ENCODE assay signal across 8 mouse cellular contexts in the genomic region with DNA sequence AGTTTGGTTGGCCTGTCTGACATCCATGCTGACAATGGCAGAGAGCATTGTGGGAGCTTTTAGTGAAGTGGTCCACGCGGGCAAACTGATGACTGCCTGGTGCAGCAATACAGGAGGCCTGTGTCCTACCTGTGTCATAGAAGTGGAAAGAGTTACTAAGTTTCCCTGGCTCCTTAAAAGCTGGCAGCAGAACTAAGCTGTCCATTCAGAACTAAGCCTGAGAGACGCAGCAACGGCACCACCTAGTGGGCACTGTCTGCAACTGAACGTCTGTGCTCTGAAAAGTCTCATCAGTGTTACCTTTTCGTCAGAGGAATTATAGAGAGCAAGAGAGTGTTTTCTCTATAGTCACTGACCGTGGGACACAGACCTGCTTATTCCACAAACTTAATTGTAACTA.
A peak's percentile ranks its signal among the peaks of the same experiment; 100 is the strongest.
DNase-seq lines count a peak whose midpoint lies in the region; ATAC-seq lines count a peak whose summit lies in the region.

No protein-coding gene starts in this region.

- no peaks in the 10 kb centered on the region for H3K9me3 ChIP-seq in limb, embryonic 11.5 days (ENCODE audit: control insufficient read depth, low read length)
- no peaks in the 10 kb centered on the region for H3K9me3 ChIP-seq in neural tube, embryonic 12.5 days

- no peak overlapping the region for H3K27ac ChIP-seq in limb, embryonic 11.5 days (replicated peaks; ENCODE audit: low read depth, low read length)
- no peak overlapping the region for H3K27ac ChIP-seq in neural tube, embryonic 12.5 days

- WGBS in limb, embryonic 11.5 days: 8% methylated on average over 7 of the region's 7 CpGs
- WGBS in neural tube, embryonic 12.5 days: 8% methylated on average over 7 of the region's 7 CpGs

- peak; percentile 90 for DNase-seq in 3T3-L1 (ENCODE audit: low read depth, low spot score)
- DNase-seq in Muller cell, postnatal 12 days (ENCODE audit: inconsistent ontology term): peak; percentile 69
- DNase-seq in cerebellum, adult 8-10 months: peak; percentile 78
- DNase-seq in frontal cortex, adult 2 months (ENCODE audit: extremely low spot score in 1 of 2, low spot score in 1 of 2): peak; percentile 53 to 90
- peak; percentile 61 for DNase-seq in kidney, adult 9 months
- DNase-seq in limb, embryonic 11.5 days (ENCODE audit: low spot score): peak; percentile 83
- peak; percentile 36 for DNase-seq in urinary bladder, adult 2 months (ENCODE audit: low spot score)

- H3K4me1 ChIP-seq in limb, embryonic 11.5 days (ENCODE audit: control insufficient read depth, insufficient read depth, low read length): no peaks in the 10 kb centered on the region
- no peaks in the 10 kb centered on the region for H3K4me1 ChIP-seq in neural tube, embryonic 12.5 days

- H3K27me3 ChIP-seq in limb, embryonic 11.5 days (ENCODE audit: control insufficient read depth, insufficient read depth, low read length): no peaks in the 10 kb centered on the region
- H3K27me3 ChIP-seq in neural tube, embryonic 12.5 days (replicated peaks): no peaks in the 10 kb centered on the region

- no peaks in the 10 kb centered on the region for H3K36me3 ChIP-seq in limb, embryonic 11.5 days (ENCODE audit: control insufficient read depth, insufficient read depth, low read length)
- no peaks in the 10 kb centered on the region for H3K36me3 ChIP-seq in neural tube, embryonic 12.5 days

- no peak for ATAC-seq in limb, embryonic 11.5 days (ENCODE audit: insufficient number of reproducible peaks, low FRiP score, low TSS enrichment, low read depth)
- ATAC-seq in neural tube, embryonic 12.5 days (ENCODE audit: low FRiP score, low read depth): peak; percentile 31; the same call in 1 of the 2 replicates

- H3K4me2 ChIP-seq in limb, embryonic 11.5 days (ENCODE audit: low read depth, severe bottlenecking): no peak overlapping the region
- H3K4me2 ChIP-seq in neural tube, embryonic 12.5 days (replicated peaks): no peak overlapping the region

- no peak overlapping the region for H3K9ac ChIP-seq in limb, embryonic 11.5 days (ENCODE audit: low read length)
- H3K9ac ChIP-seq in neural tube, embryonic 12.5 days: no peak overlapping the region

- H3K4me3 ChIP-seq in limb, embryonic 11.5 days (ENCODE audit: low read depth, low read length): no peak overlapping the region
- H3K4me3 ChIP-seq in neural tube, embryonic 12.5 days: no peak overlapping the region

Comparison
In these comparisons a context has a peak if more than half of its experiments do, and no peak if none do; other contexts are left out.
1. DNase-seq: peak in every context shown above with its lines; median percentile 90 in 3T3-L1; 83 in limb, embryonic 11.5 days; 78 in cerebellum, adult 8-10 months; 72 in frontal cortex, adult 2 months; 69 in Muller cell, postnatal 12 days; 61 in kidney, adult 9 months; 36 in urinary bladder, adult 2 months.